Mouse (Mus musculus): Measurements from ENCODE around the gene Gimap9. TPM values are rescaled to one million over a fixed set of nuclear protein-coding genes. Genes with fewer than 3 reads are reported as not detected.
A peak's percentile ranks its signal among the peaks of the same experiment; 100 is the strongest.

Gimap9 gene
- under 1 TPM; 0.35 to 0.54 (median 0.41) TPM for total RNA-seq (2022)

DNA sequence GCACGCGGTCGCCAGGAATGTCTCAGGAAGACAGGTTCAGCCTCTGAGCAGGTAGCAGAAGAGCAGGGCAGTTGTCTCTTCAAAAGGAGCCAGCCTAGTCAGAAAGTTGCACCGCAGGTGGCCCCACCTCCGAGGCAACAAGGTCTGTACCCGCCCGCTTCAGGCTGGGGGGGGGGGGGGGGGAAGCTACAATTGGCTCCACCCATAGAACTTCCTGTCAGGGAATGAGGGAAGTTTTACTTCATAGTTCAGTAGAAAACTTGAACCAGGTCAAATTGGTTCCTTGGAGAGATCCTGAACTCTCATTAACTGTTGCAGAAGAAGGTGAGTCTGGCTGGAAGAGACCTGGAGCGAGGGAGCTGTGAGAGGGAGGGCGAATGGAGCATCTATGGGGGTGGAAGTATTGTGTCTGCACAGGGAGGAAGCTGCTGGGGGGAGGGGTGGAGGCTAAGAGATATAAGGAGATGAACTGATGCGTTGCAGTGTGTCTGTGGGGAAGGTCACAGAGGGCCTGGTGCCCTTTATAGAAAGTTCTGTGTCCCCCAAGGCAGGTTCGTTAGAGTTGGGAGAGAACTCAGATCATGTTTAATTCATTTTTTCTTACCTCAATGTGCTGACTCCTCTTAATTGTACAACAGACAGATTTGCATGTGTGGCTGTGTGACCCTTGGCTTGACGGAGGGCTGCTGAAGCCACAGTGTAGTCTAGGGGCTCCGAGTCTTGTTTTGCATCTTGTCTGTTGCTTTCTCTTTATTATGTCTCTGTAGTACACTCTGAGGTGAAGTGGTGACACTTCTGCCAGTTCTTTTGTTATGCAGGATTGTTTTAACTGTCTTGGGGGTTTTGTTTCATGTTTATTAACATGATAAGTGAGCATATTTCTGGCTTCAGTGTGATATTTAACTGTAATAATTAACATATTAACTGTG is at the start of gene Gimap9:
Gimap9 (plus strand) TSS at position 199 of the 929 bp plus-strand sequence.
- DNase-seq (ENCODE audit: low spot score in 2 of 2), result no peak

DNA sequence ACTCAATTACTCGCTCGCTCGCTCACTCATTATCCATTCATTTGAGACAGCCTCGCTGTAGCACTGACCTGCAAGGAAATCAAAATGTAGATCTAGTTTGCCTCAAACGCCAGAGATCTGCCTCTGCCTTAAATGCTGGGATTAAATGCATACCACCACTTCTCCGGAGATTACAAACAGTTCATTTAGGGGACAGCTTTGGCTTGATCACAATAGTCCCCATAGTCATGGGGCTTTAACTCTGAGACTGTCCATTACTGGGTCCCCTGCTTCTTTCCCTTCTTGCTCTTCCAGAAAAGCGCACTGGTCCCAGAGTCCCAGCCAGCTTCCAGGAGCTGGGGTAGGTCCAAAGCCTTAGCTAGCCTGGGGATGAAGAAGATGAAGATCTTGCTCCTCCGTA is 49.5 kb upstream of the Gimap9 start, which contains the start of gene AI854703:
AI854703 (plus strand) TSS at position 301 of the 400 bp plus-strand sequence.
- DNase-seq (ENCODE audit: low spot score in 2 of 2), result no peak

DNA sequence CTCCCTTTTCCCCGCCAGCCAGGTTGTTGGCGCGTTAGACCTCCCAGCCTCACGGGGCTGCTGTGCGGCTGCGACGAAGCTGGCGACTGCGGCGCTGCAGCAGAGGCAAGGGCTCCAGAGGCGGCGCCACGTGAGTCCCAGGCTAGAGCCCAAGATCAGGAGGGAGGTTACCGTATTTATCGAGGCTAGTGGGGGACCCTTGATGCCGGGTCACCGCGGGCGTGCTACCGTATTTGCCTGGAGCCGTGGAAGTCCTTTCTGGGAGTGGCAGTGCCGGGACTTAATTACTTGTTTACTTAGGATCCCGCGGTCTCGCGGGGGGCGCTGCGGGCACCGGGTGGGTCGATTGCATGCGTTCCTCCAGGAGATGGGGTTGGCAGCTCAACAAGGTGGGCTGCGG is 48.9 kb upstream of the Gimap9 start:
- DNase-seq (ENCODE audit: low spot score in 2 of 2), result peak; percentile 51 to 65

DNA sequence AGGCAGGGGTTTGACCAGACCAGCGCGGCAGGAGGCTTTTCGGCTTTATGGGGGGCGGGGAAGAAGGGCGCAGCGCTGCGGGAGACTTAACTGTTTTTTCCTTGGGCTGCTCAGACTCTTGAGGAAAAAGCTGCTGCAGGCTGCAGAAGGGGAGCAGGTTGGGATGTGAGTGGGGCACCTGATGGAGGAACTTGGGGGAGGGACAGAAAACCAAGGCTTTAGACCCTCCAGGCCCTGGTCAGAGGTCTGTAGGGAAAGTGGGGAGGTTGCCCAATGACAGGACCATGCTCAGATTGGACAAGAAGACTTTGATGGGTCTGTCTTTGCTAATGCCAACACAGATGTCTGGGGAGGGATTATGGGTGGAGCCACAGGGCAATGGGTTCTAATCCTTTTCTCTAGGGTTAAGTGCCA is 48.4 kb upstream of the Gimap9 start:
- no peak for DNase-seq (ENCODE audit: low spot score in 2 of 2)

DNA sequence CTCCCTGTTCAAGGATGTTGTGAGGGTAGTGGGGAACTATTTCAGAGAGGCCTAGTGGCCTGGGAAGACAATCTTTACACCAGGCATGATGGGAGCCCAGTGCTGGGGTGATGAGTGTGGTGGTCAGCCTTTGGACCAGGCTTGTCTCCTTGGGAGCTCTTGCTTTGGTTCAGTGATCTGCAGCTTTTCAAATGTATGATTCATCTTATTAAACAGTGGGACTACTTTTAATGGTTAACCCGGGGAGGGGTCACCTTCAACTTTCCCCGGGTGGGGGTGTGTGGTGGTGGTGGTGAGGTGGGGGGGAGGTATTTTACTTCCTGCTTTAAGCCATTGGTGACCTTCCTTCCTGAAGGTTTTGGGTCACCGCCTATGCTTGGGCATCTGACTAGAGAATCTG is 47.6 kb upstream of the Gimap9 start:
- DNase-seq (ENCODE audit: low spot score in 2 of 2), result no peak

DNA sequence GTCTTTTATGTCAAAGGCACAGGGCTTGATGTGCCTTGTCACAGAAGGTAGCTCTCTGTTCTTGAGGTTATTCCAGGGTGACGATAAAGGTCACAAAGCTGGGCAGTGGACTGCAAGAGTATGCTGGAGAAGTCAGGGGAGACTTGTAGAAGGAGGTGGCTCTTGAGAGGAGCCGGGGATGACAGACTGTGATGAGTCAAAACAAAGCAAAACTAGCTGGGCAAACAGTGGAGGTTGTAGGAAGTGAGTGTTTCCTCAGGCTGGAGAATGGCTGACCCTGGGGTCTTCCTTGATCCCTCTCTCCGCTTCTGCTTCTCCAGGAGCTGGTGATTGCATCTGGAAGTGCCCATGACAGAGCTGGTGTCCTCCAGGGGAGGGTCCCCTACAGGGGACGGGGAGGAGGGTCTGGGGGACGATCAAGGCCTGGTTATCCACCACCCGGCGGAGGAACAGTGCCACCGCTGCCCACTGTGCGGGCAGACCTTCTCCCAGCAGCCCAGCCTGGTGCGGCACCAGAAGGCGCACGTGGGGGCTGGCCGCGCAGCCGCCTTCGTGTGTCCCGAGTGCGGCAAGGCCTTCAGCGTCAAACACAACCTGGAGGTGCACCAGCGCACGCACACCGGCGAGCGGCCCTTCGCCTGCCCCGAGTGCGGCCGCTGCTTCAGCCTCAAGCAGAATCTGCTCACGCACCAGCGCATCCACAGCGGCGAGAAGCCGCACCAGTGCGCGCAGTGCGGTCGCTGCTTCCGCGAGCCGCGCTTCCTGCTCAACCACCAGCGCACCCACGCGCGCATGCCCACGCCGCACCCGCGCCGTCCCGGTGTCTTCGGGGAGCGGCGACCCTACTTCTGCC is 46.9 kb upstream of the Gimap9 start:
- DNase-seq (ENCODE audit: low spot score in 2 of 2), result peak in 1 of 2 experiments; percentile 50

DNA sequence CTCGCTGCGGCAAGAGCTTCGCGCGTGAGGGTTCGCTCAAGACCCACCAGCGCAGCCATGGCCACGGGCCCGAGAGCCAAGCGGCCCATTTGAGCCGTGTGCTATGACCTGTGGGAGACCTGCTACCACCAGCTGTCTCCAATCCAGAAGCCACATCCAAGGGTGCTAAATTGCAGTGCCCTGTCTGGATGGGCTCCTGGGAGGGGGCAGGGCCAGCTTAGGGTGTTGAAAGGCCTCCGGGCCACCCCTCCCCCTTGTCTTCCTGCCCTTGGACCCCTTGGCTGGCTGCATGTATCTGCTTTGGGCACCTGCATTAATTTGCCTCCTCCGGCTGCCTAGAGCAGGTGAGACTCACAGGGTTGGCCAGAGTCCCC is 46.3 kb upstream of the Gimap9 start:
- DNase-seq (ENCODE audit: low spot score in 2 of 2), result no peak

DNA sequence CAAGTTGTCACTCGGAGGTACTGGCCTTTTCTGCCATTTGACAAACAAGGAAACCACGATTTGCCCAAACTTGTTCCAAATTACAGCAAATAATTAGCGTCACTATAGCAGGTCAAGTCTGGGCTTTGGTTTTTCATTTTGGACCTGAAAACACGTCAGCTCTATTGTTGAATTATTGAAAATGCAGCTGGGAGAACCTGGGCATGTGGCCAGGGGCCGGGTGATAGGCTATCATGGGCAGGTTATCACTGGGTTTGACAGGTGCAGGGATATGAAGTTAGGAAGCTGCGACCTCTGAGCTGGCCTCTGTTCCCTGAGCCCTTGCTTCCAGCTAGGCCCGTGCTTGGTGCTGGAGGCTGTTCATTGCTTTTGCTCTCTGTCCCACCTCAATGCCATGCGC is 45.1 kb upstream of the Gimap9 start:
- DNase-seq (ENCODE audit: low spot score in 2 of 2), result no peak

DNA sequence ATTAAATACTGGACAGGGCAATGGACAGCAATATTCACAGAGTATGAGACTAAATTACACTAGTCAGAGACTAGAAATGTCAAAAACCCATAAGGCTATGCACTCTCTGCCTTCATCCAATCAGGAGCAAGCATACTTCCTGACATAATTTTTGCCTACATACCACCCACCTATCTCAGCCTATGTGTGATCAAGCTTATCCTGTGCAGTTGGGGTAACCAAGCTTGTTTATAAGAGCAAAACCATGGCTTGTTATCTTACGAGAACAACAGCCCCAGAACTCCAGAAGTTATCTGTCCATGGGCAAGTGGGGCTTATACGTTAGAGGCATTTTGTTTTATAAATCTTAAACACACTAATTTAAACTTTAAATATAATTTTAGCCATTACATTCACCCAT is 40.8 kb upstream of the Gimap9 start:
- no peak for DNase-seq (ENCODE audit: low spot score in 2 of 2)

DNA sequence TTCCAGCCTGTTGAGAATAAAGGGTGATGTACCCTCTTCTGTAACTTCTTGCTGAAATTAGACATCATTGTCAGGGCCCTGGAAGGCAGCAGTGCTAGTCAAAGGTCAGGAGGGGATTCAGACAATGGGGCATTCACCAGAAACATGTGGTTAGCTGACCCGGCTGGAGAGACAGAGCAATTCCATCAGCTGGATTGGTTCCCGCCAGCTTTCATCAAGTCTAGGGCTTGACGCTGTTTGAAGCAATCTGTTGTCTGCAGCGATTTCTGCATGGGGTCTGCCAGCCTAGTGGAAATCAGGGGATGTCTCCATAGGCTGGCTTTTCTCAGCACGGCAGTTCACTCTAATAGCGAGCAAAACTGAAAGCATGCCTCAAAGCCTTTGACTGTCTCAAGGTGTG is 39.4 kb upstream of the Gimap9 start:
- DNase-seq (ENCODE audit: low spot score in 2 of 2), result no peak

DNA sequence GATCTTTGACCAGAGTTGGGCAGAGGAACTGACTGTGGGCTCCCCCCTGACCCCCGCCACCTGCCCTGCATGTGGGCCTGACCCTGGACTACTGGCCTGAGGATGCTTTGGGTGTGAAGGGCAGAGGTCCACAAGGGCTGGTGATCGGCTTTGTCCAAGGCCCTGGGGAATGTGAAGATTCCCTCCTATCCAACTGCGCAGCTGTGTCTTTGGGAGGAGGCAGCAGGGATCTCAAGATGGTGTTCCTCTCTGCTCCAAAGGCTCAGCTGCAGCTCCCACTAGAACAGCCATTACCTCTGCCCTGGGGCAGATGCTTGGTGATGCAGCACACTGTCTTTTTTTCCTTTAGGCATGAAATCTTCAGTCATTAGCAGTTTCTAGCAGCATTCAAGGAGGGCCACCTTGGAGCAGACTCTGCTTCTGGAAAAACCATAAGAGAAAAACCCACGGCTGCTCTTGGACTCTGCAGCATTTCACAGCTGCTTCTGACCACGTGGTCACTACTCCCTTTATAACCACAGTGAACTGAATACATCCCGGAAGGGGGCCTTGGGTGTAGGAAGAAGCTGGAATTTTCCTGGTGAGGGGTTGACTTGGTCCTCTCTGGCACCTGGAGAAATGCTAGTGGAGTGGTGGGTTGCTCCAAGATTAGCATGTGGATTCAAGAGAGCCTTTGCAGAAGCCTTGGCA is 38.0 kb upstream of the Gimap9 start:
- no peak for DNase-seq (ENCODE audit: low spot score in 2 of 2)

DNA sequence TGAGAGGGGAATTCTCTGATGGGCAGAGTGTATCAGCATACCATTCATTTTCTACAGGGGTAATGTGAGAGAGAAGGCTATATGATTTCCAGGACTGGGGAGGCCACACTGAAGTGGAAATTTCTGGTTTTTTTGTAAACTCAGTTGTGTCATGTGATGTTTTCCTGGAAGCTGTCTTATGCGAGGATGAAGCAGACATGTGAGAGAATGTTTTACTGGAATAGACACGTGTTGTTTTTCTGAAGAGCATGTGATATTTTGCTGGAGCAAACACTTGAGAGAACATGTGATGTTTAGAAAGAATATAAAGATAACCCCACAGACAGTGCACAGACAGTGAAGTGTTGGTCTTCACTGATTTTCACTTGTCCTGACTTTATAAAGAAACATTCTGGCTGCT is 37.4 kb upstream of the Gimap9 start:
- DNase-seq (ENCODE audit: low spot score in 2 of 2), result no peak

DNA sequence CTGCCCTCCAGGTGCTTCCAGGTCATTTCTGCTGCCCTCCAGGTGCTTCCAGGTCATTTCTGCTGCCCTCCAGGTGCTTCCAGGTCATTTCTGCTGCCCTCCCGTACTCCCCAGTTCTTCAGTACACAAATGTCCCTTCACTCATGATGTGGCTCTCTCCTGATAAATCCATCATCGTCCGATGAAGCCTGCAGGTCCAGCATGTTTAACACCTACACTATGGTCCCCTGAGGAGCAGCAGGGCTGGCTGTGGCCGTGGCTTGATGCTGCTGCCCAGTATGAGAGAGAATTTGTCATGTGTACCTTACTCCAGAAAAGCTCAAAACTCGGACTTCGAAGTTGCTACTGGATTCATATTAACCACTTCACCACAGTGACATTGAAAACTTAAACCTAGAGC is 34.5 kb upstream of the Gimap9 start:
- DNase-seq (ENCODE audit: low spot score in 2 of 2), result no peak

DNA sequence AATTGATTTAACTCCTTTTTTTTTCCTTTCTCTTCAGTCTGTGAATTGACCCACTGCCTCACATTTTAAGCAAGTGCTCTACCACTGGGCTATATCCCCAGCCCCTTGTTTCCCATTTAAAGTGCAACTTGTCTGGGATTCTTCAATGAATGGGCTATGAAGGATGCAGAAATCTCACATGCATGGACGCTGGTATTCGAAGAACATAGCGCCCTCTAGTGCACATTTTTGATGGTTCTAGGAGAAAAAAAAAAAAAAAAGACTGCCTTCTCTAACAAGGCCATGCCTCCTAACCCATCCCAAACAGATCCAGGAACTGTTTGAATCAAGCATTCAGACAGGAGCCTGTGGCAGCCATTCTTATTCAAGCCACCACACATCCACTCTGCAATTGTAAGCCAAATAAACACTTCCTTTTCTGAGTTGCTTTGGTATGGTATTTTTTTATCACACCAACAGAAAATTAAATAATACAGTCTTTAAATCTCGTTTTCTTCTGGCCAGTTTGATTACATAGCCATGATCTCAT is 33.1 kb upstream of the Gimap9 start:
- DNase-seq (ENCODE audit: low spot score in 2 of 2), result no peak

DNA sequence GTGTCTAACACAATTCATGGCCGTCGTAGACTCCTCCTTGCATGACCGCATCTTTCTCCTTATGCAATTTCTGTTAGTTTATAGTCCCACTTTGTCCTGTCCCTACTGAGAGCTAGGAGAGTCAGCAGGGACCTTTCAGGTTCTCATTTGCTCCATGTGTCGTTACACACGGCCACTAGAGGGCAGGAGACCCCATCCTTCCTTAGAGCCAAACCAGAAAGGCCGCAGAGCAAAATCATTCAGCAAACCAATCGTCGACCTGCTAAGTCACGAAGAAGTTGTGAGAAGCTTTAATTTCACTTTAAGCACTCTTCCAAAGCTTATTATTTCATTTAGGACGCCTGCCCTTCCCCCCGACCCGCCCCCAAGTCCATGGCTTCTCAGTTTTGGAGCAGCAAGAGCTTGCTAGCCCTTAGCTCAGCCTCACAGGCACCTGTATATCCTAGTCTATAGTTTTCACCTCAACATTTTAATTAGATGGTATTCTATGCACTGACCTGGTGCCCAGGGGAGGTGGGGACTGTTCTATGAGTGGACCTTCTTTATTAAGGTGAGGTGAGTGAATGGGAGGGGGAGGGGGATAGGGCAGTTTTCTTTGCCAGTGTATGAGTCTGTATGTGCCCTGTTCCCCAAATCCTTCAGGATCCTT is 30.1 kb upstream of the Gimap9 start:
- peak in 1 of 2 experiments; percentile 66 for DNase-seq (ENCODE audit: low spot score in 2 of 2)

DNA sequence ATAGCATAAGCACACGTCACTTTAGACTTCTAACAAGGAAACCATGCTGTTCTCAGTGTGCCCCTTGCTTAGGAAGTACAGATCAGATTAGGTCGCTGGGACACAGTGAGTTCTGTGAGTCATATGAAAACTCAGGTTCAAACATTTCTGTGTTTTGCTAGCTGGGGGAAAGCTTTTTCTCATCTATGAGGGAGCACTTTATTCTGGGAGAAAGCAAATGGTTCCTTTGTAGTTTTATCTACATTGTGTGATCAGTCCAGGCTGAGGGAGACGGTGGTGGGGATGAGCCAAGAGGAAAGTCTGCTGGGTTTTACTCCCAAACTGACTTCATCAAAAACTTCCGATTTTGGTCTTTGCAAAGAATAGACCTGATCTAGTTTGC is 29.6 kb upstream of the Gimap9 start:
- DNase-seq (ENCODE audit: low spot score in 2 of 2), result no peak

DNA sequence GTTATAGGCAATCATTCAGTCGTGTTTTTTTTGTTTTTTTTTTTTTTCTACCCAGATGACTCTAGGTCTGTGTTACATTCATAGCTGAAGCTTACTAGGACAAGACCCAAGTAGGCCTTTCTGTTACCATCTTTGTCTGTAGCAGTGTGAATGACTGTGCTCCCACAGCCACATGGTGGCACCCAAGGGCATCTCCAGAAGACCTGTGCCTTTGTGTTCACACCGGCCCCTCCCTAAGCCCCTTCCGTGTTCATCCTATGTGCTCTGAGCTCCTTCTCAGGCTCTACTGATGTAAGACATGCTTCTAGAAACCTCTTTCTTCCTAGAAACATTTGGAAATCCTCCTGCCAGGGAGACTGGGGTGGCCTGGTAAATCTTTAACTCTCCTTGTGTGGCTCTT is 28.9 kb upstream of the Gimap9 start, which contains the start of gene Gimap8:
Gimap8 (plus strand) TSS at position 240 of the 400 bp plus-strand sequence.
- DNase-seq (ENCODE audit: low spot score in 2 of 2), result no peak

DNA sequence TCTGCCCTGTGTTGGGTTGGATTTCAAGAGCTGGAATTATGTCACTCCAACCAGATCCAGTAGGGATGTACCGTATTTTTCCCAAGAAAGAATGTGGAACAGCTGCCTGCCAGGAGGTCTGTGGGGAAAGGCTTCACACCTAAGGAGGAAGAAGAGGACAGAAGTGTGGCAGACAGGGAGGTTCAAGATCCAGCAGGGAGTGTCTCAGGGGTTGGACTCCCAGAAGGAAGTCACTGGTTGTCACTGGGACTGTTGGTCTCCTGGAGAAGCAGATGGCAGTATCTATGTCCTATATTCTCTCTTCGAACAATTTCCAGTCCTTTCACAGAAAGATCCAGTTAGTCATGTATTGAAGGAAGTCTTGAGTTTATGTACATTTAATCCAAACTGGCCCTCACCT is 28.3 kb upstream of the Gimap9 start:
- no peak for DNase-seq (ENCODE audit: low spot score in 2 of 2)

DNA sequence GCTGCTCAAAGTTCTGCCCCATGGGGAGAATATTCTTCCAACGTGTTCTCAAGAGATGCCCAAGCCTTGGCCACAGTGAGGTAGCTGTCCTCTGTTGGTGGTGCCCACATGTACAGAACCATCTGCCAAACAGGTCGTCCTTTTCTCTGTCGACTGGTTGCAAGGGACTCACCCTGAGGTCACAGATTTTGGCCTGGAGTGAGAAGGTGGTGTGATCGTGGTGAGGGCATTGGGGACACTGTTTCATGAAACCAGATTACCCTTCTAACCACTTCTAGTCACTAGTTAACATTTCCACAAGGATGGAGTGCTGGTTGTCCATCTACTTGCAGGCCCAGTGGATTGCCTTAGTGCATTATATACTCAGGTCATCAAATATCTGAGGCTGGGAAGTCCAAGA is 27.1 kb upstream of the Gimap9 start:
- no peak for DNase-seq (ENCODE audit: low spot score in 2 of 2)

DNA sequence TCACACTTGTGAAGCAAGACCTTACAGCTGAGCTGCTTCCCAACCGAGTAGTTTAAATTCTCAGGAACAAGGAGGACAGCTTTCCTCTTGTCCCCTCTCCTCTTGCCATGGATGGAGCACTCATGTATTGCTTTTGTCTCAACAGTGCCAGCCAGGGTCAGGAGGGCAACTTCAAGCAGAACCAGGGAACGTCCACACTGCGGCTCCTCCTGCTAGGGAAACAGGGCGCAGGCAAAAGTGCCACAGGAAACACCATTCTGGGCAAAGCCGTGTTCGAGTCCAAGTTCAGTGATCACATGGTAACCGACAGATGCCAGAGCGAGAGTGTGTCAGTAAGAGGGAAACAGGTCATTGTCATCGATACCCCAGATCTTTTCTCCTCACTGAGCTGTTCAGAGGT is 25.9 kb upstream of the Gimap9 start:
- DNase-seq (ENCODE audit: low spot score in 2 of 2), result no peak

DNA sequence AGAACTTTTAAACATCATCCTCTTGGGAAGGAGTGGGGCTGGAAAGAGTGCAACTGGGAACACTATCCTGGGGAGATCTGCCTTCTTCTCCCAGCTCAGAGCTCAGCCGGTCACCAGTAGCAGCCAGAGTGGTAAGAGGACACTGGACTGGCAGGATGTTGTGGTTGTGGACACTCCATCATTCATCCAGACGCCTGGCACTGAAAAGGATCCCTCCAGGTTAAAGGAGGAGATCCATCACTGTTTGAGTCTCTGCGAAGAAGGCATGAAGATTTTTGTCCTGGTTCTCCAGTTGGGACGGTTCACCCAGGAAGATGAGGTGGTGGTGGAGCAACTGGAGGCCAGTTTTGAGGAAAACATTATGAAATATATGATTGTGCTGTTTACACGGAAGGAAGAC is 17.2 kb upstream of the Gimap9 start:
- DNase-seq (ENCODE audit: low spot score in 2 of 2), result no peak
